Mouse (Mus musculus) heart, adult 9 months (tissue): Measurements from ENCODE around the gene Vps13c.

ENCODE experiments used
- DNase-seq, 2 experiments: peaks; one replicate each; pipeline ENCODE4 v3.0.0; 2022; ENCODE audit warnings: low spot score in 2 of 2

The Vps13c gene

DNA sequence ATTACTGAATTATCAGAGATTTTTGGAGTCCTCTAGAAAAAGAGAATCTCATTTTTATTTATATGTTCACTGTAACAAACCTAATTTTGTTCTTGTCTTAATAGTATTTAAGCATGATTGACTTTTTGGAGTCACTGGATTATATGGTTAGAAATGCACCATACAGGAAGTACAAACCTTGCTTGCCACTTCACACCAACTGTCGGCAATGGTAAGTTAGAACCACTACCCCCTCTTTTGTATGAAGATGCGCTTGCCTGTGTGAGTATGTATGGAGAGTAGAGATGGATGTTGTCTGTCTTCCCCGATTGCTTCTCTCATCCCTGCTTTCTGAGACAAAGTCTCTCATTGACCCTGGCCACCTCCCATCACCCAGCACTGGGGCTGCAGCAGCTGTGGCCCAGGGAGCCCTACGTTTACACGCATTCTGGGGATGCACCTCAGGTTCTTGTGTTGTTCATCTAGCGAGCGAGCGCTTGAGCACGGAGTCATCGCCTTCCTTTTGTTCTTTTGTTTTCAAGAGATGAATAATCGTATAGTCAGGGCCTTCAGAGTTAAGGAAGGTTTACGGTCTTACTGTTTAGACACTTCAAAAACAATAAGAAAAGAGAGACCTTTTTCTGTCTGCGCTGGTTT lies 43.3 kb downstream of the Vps13c start:
- no peak for DNase-seq

GRCm38 (mm10) chr9:67884095-67884494 lies 43.9 kb downstream of the Vps13c start:
- DNase-seq, result no peak

DNA sequence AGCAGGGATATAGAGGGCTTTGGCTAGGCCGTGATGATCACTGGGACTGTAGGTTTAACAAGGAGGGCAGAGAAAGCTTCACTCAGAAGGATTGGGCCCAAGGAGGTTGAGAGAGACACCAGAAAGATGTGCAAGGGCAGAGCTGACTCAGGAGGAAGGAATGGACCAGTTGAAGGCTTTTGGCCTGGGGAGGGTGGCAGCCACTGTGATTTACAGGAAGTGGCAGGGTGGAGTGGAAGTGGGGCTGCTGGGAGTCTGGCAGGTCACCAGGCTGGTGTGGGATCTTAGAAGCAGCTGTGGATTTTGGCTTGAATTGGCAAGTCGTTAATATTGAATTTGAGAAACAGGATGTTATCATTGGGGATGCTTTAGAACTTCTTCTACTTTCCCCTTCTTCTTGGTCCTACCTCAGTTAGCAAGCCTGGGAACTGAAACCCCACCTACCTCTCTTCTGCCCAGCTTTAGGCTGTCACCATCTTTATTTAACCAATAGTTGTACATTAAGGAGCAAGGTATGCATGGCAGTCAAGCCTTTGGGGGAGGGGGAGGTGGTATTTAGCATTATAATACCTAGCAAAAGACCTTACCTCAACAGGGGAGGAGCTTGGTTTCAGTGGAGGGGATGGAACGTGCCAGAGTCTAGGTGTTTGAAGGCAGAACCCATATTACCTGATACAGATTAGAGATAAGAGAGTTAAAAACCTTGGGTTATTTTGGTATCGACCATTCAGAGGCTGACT lies 47.0 kb downstream of the Vps13c start:
- DNase-seq, result peak; percentile 58 to 66

GRCm38 (mm10) chr9:67893474-67893873 lies 53.3 kb downstream of the Vps13c start:
- DNase-seq, result no peak

DNA sequence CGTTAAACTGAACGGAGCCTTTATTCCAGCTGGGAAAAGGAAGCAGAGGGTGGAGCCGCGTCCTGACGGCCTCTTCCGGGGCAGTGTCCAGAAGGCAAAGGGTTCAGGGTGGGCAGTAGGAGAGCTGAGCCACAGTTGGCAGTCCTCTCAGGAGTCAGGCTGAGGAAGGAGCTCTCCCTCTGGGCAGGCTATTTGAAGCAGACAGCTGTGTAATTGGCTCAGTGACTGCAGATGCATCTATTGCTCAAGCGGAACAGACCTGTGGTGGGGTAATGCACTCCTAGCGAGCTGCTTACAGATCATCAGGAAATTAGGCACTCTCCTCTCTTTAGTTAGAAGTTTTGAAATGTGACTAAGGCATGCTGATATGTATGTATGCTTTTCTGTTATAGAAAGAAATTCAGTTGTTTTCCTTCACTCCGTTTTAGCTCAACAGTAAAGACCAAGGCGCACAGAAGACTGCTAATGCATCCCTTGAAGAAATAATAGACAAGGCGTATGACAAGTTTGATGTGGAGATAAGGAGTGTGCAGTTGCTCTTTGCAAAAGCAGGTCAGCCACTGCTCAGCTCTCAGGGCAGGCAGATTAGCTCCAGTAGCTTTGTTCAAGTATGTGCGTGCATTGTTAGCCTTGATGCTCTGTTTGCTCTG lies 56.6 kb downstream of the Vps13c start:
- DNase-seq, result peak in 1 of 2 experiments; percentile 7

DNA sequence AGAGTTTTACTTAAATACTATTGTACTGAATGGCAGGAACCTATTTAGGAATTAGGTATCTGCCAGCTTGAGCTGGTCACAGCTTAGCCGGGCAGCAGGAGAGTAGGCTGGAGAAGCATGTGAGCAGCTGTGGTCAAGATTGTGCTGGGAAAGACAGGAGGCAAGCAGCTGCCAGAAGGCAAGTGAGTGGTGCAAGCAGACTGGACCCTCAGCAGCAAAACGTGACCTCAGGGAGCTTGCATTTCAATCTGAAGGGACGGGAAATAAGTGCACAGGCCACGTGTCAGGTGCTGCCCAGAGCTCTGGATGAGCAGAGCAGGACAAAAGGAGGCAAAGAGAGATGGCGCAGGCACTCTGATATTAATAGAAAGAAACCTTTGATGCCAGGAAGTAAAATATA lies 60.2 kb downstream of the Vps13c start:
- DNase-seq, result no peak

- no peak for DNase-seq
These were observed 64.2 kb downstream of the Vps13c start for GRCm38 (mm10) chr9:67904355-67904754.

DNA sequence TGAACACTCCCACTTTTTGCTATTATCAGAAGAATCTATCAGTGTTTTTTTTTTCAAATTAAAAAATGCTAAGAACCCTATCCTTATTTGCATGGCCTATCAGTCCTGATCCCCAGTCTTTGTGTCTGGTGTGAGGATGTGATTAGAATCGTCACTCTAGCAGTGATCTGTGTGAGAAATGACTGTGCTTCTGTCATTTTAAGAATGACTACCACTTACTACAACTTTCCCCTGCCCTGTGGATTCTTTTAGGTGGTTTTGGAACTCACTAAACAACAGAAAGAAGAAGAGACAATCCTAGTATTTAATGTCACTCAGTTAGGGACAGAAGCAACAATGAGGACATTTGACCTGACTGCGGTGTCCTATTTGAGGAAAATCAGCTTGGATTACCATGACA lies 65.3 kb downstream of the Vps13c start:
- no peak for DNase-seq

GRCm38 (mm10) chr9:67914681-67915080 lies 74.5 kb downstream of the Vps13c start:
- no peak for DNase-seq

- DNase-seq, result no peak
These were observed 82.2 kb downstream of the Vps13c start for GRCm38 (mm10) chr9:67922350-67922749.

- no peak for DNase-seq
These were observed 90.4 kb downstream of the Vps13c start for GRCm38 (mm10) chr9:67930629-67931028.

- no peak for DNase-seq
These were observed 97.1 kb downstream of the Vps13c start for GRCm38 (mm10) chr9:67937286-67937685.

- DNase-seq, result no peak
These were observed 115.3 kb downstream of the Vps13c start for GRCm38 (mm10) chr9:67955466-67956010.

DNA sequence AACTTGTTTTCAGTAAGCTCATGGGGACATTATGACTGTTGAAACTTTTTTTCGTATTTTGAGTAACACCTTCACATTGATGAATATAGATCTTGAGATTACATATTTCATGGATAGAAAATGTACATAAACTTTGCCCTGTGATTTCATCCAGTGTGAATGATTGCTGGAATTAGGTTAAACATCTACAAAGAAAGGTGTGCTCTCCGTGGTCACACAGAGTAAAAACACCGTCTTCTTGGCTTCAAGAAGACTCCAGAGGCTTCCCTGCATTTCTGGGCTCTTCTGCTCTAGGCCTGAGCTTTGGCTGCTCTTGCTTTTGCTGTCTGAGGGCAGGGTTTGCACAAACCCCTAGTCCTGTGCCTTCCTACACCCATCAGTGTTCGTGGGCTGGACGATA lies 121.8 kb downstream of the Vps13c start:
- DNase-seq, result no peak

GRCm38 (mm10) chr9:67965889-67966288 lies 125.7 kb downstream of the Vps13c start:
- DNase-seq, result no peak

DNA sequence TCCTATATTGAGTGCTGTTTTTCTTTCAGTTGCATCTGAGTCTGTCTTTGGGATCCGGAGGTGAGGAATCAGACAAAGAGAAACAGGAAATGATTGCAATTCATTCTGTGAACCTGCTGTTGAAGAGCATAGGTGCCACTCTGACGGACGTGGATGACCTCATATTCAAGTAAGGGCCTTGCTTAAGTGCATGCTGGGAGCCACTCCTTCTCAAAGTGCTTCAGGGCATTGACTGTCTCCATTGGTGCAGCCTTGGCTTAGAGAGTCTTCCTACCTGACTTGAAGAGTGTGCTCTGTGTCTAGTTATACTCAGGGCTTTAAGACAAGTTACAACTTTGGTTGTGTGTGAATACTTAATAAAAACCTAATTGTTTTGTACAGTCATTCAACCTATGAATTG lies 126.8 kb downstream of the Vps13c start:
- DNase-seq, result no peak

GRCm38 (mm10) chr9:67973451-67973850 lies 133.3 kb downstream of the Vps13c start:
- no peak for DNase-seq

GRCm38 (mm10) chr9:67975491-67975890 lies 135.3 kb downstream of the Vps13c start:
- DNase-seq, result no peak

- no peak for DNase-seq
These were observed 166.4 kb downstream of the Vps13c start for GRCm38 (mm10) chr9:68006566-68006965.

DNA sequence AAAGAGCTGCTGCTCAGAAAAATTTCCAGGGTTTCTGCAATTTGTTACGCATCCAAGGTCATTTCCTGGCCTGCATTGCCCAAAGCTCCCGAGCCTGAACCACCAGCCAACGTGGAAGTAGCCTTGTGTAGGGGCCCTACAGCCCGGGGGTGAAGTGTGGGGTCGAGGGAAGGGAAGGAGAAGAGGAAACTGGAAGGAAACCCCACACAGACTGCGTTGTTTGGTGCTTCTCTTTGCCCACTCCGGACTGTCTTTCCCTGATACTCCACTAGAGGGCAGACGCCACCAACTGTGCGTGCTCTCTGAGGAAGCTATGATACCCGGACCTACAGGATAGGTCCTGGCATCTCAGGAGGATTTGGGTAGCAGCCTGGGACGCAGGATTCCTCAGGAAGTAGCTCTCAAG lies 174.8 kb downstream of the Vps13c start:
- DNase-seq, result peak; percentile 77 to 84

GRCm38 (mm10) chr9:68016255-68016954 lies 176.2 kb downstream of the Vps13c start:
- peak; percentile 53 to 57 for DNase-seq

DNA sequence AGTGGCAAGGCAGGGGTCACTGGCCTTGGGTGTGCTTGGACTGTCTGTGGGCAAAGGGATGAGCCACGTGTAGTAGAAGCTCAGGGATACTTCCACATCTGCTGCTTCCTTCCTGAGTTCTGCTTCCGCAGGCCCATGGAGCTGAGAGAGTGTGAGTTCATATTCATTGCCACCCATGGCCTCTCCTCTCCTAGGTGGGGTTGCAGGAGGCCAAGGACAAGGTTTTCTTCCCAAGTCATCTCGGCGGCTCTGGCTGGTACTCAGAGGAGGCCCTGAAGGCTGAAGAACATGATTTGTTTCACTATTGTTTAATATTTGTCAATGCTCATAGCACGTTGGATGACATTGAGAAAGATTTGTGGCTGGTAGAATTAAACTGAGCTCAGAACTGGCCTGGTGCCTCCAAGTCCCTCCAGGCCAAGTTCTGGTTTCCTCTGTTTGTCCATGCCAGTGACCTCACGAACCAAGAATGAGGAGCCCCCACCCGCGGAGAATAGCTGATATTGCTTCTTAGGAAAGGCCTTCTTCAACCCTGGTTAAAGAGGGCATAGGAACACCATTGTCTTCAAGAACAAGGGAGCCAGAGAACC lies 180.7 kb downstream of the Vps13c start:
- peak; percentile 38 to 78 for DNase-seq
